Mouse (Mus musculus) heart, adult 9 months (tissue): Measurements from ENCODE around the gene Elane.

Source experiments
- DNase-seq, 2 experiments: peaks; one replicate each; pipeline ENCODE4 v3.0.0; 2022; ENCODE audit warnings: low spot score in 2 of 2

Gene Elane

DNA sequence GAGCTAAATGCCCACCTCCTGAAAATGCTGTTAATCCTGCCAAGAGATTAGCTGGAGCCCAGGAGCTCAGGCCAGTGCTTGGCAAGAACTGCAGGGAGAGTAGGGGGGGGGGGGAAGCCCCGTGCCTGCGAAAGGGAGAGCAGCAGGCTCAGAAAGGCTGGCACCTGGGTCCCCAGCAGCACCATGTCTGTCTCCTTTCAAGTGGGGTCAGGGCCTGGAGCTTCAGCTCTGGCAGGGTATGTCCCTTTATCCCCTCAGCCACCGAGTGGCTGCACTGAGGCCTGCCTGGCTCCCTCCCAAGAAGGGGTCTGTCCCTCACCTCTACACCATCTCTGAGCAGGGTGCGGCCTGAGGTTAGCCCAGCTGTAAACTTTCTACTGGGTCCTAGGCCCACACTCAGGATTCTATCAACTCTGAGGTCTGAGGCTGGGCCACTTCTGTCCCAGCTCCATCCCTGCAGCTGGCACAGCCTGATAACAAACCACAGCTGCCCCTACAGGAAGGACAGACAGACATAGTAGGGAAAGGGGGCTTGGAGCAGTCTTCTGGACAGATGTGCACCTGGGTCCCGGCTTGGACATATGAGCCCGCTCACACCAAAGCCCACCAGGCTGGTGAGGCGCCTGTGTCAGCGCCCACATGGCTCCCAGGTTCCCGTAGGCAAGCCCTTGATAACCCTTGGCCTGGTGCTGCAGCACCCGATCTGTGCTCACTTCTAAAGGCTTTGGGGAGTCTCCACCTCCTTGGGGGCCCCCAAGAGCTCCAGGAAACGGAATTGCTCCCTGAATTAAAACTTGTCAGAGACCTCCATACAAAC, 28.3 kb downstream of the Elane start:
- DNase-seq, result no peak

DNA sequence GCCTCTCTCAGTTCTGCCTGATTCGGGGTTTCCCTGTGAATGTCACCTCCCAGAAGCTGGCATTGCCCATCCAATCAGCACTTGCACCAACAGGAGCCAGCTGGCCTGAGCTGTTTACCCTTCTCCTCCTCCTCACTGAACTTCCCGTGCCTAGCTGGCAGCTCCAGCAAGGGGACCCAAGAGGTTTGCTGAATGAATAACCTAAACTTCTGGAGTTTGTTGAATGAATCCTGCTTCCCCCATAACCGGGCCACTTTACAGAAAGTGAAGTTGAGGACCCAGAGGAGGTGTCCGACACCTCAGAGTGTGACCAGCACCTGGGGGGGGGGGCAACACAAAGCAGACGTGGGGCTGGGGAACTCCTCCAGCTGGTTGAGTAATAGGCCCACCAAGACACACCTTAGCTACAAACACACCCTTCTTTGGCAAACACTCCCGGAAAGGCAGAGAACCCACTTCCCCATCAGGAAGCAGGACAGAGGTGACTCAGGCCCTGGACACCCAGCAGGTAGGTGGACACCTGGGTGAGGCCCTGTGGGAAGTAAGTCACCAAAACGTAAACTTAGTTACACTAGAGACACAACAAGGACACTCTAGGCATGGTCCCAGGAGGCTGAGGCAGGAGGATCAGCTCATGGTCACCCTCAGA, 29.0 kb downstream of the Elane start:
- DNase-seq, result no peak

- DNase-seq, result no peak
These were observed 30.0 kb downstream of the Elane start for GRCm38 (mm10) chr10:79916081-79916480.

GRCm38 (mm10) chr10:79916808-79917531, 30.9 kb downstream of the Elane start, which contains the start of gene Kiss1r:
Kiss1r (plus strand) TSS chr10:79916971.
- DNase-seq, result peak; percentile 87 to 88

DNA sequence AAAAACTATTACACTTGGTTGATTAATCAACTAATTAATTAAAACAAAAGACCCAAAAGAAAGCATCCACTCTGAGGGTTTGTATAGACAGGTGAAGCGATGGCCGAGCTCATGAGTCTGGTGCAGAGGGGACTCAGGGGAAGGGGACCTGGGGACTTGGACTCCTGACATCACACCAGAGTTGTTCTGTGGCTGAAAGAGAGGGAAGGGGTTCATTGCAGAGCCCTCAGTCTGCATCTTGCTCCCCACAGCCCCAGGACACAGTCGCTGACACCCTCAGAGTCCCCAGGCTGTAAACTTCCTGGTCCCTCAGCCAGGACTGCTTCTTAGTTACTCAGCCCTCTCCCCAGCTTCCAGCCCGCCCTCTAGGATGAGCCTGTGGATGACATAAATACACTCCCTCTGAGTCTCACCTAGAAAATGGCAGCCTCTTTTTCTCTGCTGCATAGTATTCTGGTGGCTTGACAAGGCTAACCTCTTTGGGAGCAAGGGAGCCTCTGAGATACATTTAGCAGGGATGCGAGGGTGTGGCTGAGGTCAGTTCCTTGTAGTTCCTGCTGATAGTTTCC, 31.6 kb downstream of the Elane start:
- DNase-seq, result no peak

GRCm38 (mm10) chr10:79918231-79919078, 32.4 kb downstream of the Elane start:
- no peak for DNase-seq

- DNase-seq, result no peak
These were observed 33.3 kb downstream of the Elane start for GRCm38 (mm10) chr10:79919251-79919849.

GRCm38 (mm10) chr10:79920056-79920890, 34.2 kb downstream of the Elane start:
- DNase-seq, result no peak

GRCm38 (mm10) chr10:79920958-79921535, 35.0 kb downstream of the Elane start, which contains the start of gene R3hdm4:
R3hdm4 (minus strand) TSS chr10:79921208.
- DNase-seq, result no peak

DNA sequence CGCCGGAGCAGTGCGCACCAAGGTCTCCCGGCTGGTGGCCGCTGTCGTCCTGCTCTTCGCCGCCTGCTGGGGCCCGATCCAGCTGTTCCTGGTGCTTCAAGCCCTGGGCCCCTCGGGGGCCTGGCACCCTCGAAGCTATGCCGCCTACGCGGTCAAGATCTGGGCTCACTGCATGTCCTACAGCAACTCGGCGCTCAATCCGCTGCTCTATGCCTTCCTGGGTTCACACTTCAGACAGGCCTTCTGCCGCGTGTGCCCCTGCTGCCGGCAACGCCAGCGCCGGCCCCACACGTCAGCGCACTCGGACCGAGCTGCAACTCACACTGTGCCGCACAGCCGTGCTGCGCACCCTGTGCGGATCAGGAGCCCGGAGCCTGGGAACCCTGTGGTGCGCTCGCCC, 35.5 kb downstream of the Elane start:
- DNase-seq, result no peak

- DNase-seq, result peak; percentile 84 to 92
These were observed 39.1 kb downstream of the Elane start for GRCm38 (mm10) chr10:79924998-79925784.

DNA sequence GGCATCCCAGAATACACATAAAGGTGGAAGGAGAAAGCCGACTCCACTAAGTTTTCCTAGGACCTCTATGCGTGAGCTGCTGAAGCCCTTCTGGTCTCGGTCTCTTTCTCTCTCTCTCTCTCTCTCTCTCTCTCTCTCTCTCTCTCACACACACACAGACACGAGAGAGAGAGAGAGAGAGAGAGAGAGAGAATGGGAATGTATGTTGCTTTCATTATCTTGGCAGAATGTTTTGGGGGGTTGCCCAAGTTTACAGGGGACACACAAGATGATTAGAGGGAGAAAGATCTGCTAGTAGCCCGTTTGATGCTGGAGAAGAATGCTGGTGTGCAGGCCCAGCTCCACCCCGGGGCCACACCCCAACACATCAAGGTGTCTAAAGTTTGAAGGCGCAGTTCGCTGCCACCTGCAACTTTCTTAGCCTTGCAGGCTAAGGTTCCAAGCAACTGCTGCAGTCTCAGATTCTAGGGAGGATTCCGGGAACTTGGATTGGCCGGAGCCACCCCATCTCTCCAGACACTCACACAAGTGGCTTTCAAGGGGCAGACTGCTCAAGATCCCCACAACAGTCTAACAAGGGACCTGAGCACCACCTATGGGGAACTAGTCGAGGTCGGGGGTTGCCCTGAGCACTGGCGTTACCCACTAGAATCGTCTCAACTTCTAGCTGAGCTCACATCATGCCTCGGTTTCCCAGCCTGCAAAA, 39.9 kb downstream of the Elane start:
- DNase-seq, result no peak

DNA sequence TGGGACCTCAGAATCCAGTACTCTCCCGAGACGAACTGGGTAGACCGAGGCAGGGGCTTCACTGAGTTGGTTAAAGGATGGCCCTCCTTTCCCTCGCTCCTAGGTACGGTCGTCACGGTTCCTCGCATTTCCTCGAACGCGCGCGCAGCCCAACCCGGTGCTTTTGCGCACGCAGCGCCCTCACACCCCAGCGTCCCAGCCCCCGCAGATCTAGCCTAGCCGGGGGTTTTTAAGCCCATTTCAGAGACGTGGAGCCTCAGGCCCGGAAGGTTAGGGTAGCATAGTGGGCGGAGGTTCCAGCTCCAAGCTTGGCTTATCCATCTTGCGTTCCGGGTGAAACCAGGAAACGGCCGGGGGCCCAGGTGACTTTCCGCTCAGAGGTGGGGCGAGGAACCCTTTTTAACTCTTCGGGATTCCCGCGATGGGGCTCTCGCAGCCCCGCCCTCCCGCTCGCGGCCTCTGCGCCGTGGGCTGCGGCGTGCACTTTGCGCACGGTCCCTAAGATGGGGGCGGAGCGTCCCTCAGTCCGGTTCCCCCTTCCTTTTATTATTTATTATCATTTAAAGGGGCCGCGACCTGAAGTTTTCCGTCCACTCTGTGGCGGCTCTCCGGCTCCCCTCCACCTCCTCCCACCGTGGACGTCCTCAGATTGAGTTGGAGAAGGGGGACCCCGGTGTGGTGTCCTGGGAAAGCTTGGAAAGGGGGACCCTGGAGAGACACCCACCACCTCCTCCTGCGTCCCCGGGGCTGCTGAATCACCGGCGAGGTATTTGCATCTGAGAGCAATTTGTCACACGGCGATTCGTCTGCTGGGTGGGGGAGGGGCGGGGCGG, 40.7 kb downstream of the Elane start, which contains the start of gene Arid3a:
TSS of gene Arid3a (plus strand) at position 553 of the 833 bp plus-strand sequence.
- peak; percentile 89 for DNase-seq

DNA sequence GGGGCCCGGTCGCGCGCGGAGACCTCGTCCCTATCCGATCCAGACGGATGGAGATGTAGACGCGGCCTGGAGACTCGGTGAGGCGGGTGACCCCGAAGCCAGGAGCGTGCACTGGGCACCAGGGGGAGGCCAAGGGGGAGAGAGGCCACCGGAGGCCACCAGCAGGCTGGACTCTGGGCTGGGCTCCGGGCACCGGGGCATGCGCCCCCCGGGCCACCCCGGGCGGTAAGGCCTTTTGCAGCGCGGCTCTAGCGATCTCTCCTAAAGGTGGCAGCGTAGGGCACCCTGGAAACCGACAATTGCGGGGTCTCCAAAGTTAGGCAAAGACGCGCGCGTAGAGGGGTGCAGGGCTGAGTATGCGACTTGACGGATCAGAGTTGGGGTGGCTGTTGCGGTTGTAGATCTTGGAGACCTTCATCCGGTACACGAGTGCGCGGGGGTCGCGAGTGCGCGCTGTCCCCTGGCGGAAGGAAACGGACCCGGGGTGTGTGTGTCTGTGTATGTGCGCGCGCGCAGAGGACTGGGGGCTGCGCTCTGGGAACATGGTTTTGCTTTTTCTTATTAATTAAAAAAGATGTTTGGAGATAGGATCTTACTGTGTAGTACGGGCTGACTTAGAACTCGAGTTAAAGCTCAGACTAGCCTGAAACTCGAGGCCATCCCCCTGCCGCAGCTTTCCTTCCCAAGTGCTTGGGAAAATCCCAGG, 41.4 kb downstream of the Elane start:
- peak; percentile 39 to 44 for DNase-seq

- no peak for DNase-seq
These were observed 42.1 kb downstream of the Elane start for GRCm38 (mm10) chr10:79928030-79928694.
